Mouse (Mus musculus) thymus, postnatal 10 days (tissue): ENCODE measurements at regions not wholly inside any gene's neighbourhood (a gene's known extent, or its start where the extent isn't known, plus 50 kb on each side); places are given as distances from the start of the nearest gene placed in this dataset.
"Not testable (repeated sequence)": the region's sequence is repeated elsewhere in the genome, so short reads cannot be mapped to it uniquely, and the experiment has no call there.

Experiments used
- DNase-seq, 2 experiments: peaks; one replicate each; pipeline ENCODE4 v3.0.0; 2021; ENCODE audit warnings: low spot score in 2 of 2

- DNase-seq = no peak
These were observed 167.7 kb upstream of the Fam3c start for GRCm38 (mm10) chr6:22523582-22524234.

DNA sequence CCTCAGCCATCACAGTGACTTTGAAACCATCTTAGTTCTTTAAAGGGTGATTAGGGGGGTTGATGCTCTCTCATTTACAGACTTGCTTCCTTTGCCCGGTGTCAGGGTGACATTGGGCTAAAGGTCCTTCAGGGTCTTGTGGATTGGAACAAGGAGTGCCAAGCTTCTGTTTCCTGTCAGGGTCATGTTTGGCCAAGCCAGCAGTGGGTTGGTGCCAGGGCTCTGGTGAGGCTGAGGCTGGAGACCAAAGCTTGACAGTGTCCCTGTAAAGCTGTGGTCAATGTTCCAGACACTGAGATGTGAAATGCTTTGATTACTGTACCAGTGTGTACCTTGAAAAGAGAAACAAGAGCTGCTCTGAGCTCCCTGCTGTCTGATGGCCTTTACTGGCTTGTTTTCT, 150.8 kb upstream of the Fam3c start:
- no peak for DNase-seq

GRCm38 (mm10) chr6:22497306-22497705, 141.3 kb upstream of the Fam3c start:
- no peak for DNase-seq

DNA sequence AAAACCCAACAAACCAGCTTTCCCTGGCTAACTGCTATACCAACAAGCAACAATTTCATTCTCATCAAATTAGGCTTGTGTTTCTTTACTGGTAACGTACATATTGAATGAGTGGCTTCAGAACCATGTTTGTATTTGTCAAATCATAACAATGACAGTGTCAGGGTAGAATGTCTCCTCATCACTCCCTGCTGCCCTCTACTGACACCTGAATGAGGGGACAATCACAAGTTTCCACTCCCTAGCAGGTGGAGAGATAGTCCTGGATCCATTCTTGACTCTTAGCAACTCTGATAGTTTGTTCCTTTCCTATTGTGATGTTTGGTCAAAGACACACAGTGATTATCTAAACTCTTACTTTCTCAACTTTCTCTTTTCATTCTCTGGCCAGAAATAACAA, 140.4 kb upstream of the Fam3c start:
- DNase-seq = peak in 1 of 2 experiments; percentile 29

- peak in 1 of 2 experiments; percentile 49 for DNase-seq
These were observed 137.7 kb upstream of the Fam3c start for GRCm38 (mm10) chr6:22493632-22494260.

GRCm38 (mm10) chr6:22492896-22493295, 136.9 kb upstream of the Fam3c start:
- no peak for DNase-seq

GRCm38 (mm10) chr6:22490762-22491161, 134.7 kb upstream of the Fam3c start:
- DNase-seq = no peak

DNA sequence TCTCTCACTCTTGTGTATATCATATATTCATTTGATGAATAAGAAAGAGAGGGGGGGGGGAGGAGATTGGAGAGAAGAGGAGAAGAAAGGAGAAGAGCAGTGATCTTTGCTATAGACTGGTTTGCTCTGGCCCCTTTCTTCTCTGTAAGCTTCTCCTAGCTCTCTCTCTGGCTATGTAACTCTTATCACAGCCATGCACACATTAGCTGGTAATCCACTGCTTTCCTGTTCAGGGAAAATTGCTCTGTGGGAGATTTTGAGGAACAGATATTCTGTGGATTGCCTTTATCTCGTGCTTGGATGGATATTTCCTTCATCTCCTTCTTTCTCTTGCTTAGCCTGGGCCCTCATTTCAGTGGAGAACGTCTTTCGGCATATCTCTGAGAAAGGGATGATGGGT, 131.4 kb upstream of the Fam3c start:
- DNase-seq = no peak

DNA sequence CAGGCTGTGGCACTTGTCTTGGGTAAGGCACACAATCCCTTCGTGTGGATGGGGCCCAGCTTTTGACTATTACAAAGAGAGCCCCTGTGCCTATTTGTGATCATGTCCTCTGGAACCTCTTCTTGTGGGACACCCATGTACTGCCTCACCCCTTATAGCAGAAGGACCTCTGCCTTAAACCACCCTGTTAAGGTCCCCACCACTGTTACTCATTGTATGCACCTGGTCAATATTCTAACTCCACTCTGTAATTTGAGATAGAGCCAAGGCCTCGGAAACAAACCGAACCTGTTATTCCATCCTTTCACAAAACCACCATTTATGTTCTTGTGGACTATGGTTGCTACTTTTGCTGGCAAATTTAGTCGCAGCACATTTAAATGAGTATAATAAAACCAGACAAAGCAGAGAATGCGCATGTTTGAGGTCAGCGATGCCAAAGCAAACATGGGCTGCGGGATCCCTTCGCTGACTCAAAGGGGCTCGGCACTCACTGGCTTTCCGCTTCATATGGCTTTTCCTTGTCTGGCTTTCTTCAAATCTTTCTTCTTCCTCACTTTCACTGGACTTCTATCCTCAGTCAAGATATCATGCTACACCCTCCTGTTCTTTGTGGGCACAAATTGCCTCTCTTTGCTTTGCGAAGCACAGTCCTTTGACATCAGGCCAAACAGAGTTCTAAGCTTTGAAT, 129.9 kb upstream of the Fam3c start:
- DNase-seq = no peak

DNA sequence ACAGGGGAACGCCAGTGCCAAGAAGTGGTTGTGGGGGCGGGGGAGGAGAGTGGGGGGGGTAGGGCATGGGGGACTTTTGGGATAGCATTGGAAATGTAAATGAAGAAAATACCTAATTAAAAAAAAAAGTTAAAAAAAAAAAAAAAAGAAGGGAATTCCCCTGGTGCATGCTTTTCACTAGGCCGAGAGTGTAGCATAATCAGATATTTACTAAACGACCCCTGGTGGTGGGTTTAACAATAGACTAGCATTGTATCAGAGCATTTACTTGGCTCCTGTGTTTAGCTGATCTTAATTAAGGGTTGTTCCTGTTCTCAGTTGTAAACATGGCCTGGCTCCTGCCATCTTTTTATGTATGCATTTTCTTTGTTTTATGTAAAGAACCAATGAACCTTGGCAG, 126.2 kb upstream of the Fam3c start:
- DNase-seq = not testable (repeated sequence)

DNA sequence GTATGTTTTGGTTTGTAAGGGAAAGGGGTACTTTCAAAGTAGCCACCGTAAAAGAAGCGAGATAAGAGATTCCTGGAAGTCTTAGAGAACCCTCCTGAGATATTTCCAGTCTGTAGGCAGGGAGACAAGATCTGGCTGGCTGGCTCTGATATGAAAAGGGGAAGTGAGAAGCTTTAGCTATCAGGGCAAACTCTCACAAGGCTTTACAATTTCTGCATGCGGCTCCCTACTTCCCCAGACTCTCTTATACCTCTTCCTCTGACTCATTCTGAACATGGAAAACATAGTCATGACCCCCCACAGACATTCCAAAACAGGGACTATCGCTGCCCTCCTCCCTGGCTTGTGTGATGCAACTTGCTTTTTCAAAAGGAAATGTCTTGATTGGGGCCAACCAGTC, 118.6 kb upstream of the Fam3c start:
- no peak for DNase-seq

DNA sequence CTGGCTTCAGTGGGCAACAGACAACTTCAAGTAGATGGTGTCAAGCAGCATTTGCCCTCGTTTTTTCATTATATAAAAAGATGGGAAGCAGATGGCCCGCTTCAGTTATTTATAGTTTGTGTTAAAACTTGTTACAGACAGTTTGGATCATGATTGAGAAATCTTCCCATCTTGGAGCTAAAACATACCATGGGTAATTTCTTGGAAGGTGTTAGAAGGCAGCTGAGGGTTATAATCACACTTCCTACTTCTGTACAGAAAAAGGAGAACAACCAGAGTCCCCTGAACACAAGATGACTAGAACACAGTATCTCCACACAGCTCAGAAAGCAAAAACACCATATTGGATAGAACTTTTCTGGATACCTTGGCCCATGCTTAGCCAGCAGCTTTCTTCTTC, 118.0 kb upstream of the Fam3c start:
- no peak for DNase-seq

- not testable (repeated sequence) for DNase-seq
These were observed 116.4 kb upstream of the Fam3c start for GRCm38 (mm10) chr6:22472400-22472799.

GRCm38 (mm10) chr6:22467334-22467993, 111.4 kb upstream of the Fam3c start:
- no peak for DNase-seq

DNA sequence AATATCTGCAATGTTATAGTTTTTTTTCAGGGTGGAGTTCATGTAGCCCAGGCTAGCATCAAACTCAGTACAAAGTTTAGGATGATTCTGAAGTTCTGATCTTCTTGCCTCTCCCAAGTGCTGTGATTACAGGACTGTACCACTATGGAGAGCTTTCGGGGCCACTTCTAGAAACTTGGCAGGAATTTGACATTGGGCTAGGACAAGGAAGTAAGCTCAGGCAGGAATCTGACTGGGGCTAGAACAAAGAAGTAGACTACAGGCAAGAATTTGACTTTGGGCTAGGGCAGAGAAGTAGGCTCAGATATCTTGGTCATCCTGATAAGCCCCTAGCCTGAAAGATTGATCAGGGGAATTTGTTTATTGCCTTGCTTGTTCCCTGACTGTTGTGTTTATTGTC, 109.9 kb upstream of the Fam3c start:
- no peak for DNase-seq

- DNase-seq = no peak
These were observed 103.5 kb upstream of the Fam3c start for GRCm38 (mm10) chr6:22459440-22460016.

- no peak for DNase-seq
These were observed 96.2 kb upstream of the Fam3c start for GRCm38 (mm10) chr6:22452203-22452602.

GRCm38 (mm10) chr6:22450501-22450900, 94.5 kb upstream of the Fam3c start:
- no peak for DNase-seq

GRCm38 (mm10) chr6:22448906-22449305, 92.9 kb upstream of the Fam3c start:
- no peak for DNase-seq

GRCm38 (mm10) chr6:22447636-22448035, 91.6 kb upstream of the Fam3c start:
- DNase-seq = no peak

GRCm38 (mm10) chr6:22446621-22447310, 90.7 kb upstream of the Fam3c start:
- DNase-seq = peak in 1 of 2 experiments; percentile 23

DNA sequence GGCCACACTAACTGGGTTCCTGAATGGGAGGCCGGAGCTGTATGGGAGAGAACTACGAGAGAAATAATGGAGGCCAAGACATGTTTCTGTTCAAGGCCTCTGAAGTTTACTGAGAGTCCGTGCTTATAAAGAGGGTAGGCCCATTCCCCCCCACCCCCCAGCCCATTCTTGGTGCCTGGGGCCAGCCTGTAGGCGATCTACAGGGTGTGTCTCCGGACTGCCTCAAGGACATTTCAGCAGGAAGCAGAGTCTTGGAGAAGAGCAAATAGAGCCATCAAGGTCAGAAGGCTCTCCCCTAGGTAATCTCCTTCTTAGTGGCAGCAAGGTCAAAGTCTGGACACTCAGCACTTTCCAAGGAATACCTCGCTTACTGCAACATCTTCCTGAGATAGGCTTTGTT, 88.8 kb upstream of the Fam3c start:
- not testable (repeated sequence) for DNase-seq
